Mouse (Mus musculus) testis, postnatal 14 days (tissue): ENCODE data around the gene Vhl.
A peak's percentile ranks its signal among the peaks of the same experiment; 100 is the strongest.

Source experiments
- DNase-seq: peaks from one replicate; pipeline ENCODE4 v3.0.0; 2021; ENCODE audit warnings: low spot score

Gene Vhl

DNA sequence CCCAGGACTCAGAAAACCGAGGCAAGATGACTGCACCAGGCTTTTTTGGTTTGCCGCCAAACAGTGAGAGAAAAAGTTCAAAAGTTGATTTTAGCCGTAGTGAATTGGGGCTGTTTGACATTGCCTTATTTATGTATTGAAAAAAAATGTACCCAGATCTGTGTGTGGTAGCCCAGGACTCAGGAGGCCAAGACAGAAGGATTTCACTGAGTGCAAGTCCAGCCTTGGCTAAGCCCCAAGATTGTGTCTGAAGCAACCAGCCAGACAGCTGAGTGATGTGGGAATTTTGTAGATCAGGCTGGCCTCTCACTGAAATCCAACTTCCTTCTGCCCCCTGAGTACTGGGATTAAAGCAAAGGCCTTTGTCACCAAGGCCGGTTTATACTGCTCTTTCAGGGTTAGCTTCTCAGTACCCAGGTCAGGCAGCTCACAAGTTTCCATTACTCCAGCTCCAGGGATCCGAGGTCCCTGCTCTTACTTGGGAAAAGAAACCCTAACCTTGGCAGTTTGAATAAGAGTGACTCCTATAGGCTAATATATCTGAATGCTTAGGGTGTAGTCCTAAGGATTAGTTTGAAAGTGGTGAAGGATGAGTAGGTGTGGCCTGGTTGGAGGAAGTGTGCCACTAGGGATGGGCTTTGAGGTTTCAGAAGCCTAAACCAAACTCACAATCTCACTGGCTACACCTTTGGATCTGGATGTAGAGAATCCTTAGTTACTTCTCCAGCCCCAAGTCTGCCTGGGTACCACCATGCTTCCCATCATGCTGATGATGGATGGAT lies 1.4 kb downstream of the Vhl start:
- DNase-seq, result no peak

DNA sequence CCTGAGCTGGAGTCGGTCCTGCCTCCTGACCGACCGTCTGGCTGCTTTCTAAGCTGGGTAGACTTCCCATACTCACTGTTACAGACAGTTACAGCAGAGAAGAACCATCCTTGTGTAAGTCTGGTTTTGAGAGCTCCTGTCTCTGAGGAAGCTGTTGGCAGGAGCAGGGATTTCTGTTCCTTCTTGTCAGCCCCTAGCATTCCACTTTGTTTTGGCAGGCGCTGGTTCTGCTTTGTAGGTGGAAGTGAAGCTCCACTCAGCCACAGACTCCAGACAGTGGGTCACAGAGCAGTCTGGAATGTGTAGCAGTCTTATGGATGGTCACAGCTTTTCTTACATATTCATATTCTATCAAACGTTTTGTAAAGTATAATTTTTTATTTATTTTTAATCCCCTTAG lies 6.6 kb downstream of the Vhl start:
- no peak for DNase-seq

DNA sequence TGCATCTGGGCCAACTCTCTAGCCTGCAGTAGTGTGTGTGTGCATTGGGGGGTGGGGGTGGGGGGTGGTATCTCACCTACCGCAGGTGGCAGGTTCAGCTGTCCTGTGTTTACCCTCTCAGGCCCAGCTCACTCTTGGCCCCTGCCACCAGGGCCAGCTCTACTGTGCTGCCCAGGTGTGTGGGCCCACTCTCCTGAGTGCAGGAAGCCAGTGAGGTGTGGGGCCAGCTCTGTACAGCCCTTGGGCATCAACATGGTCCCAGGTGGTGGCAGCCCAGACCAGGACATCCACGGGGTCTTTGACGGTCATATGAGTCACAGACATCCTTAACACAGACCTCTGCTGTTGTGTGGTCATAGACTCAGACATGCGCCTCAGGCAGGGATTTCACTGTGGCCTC lies 9.1 kb downstream of the Vhl start:
- no peak for DNase-seq

DNA sequence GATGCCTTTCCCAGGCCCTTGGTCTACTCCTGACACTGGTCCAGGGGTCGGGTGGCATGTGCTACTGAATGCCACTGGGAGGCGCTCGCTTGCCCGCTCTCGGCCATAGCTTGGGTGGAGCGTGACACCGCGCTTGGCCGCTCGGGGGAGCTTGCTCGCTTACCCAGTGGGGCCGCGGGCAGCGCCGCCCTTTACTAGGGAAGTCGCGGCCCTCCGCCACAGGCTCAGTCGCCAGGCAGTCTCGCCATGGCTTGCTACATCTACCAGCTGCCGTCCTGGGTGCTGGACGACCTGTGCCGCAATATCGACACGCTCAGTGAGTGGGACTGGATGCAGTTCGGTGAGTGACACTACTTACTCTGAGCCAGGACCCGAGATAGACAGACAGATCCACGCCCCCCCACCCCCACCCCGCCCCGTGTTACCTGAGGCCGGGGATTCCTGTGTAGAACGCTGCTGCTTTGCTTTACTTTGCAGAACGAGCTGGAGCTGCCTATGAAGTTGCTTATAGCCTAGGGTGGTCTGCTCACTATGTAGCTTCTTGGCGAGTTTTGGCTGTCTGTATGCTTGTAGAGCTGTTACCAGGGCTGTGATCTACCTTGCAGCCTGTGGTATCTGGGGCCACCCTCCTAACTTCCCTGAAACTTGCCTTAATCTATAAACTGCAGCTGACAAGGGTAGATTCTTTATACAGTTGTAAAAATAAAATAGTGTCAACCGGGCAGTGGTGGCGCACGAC lies 14.7 kb downstream of the Vhl start, which contains the start of gene Irak2:
Gene Irak2 (plus strand): TSS at position 166 of the 739 bp plus-strand sequence.
- DNase-seq, result peak; percentile 90

DNA sequence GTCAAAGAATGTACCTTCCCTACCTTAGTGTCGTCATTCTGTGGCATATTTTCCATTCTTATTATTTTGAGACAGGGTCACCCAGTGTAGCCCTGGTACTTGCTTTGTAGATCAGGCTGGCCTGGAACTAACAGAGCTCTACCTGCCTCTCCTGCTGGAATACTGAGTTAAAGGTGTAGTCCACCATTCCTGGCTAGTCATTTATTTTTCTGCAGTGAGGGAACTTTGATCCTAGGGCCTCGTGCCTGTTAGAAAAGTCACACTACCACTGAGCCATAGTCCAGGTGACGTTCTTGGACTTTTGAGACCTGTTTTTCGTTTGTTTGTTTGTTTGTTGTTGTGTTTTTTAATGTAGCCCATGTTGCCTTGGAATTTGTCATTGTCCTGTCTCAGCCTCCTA lies 15.4 kb downstream of the Vhl start:
- DNase-seq, result no peak

DNA sequence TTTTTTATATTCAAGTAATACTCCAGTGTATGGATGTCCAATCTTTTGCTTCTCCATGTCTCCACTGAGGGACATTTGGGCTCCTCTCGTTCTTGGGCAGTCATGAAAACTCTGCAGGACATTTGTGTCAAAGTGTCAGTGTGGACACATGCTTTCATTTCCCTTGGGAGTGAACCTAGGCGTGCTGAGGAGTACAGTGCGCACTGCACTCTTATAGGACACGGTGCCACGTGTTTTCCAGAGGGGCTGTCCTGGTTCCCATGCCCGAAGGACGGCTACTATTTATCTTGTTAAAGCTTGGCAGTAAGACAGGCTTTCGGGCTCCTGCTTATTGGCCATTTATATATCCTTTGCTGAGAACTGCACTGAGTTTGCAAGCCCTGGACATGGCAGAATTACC lies 18.8 kb downstream of the Vhl start:
- no peak for DNase-seq

DNA sequence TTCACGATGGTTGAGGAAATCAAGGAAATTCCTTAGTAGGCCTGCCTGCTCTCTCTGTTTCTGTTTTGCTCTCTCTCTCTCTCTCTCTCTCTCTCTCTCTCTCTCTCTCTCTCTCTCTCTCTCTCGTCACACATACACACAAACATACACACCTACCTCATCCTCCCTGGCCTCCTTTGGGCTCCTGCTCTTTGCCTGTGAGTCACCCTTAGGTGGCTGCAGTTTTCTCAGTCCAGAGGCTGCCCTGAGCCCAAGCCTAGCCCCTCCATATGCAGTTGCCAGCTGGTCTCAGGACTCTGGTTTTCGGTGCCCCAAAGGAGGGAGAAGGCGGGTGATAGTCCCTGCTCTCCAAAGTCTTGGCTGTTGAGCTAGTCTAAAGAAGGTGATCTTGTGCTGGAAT lies 19.3 kb downstream of the Vhl start:
- no peak for DNase-seq

DNA sequence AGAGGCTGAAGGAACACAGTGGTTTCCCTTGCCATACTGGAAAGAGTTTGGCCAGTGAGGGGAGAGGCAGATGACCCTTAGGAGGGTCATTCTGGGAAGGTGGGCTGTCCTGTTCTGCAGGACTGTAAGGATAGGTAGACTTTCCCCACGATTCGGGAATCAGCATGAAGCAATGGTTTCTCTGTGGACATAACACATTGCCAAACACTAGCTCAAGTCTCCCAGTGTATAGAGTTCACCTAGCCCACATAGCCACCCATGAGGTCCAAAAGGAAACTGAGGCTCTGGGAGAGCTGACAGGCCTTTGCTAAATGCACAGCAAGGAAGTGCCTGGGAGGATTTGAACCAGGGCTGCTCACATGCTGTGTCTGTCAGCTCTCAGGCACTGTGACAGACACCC lies 20.2 kb downstream of the Vhl start:
- no peak for DNase-seq

DNA sequence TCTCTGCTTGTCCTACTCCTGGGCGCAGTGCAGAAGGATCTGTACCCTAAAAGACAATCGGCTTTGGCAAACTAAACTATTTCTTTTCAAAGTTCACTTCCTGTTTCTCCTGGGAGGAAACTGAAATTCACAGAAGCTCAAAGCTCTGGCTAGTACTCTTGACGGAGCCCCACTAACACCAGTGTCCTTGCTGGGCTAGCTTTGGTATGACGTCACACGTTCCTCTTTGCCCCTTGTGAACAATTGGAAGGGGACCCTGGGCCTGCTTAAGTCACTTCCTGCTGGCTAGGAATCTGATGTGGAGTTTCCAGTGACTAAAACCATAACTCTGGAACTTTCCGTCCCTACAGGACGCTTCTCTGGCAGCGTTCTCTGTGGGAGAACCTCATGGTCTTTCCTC lies 21.0 kb downstream of the Vhl start:
- DNase-seq, result no peak

DNA sequence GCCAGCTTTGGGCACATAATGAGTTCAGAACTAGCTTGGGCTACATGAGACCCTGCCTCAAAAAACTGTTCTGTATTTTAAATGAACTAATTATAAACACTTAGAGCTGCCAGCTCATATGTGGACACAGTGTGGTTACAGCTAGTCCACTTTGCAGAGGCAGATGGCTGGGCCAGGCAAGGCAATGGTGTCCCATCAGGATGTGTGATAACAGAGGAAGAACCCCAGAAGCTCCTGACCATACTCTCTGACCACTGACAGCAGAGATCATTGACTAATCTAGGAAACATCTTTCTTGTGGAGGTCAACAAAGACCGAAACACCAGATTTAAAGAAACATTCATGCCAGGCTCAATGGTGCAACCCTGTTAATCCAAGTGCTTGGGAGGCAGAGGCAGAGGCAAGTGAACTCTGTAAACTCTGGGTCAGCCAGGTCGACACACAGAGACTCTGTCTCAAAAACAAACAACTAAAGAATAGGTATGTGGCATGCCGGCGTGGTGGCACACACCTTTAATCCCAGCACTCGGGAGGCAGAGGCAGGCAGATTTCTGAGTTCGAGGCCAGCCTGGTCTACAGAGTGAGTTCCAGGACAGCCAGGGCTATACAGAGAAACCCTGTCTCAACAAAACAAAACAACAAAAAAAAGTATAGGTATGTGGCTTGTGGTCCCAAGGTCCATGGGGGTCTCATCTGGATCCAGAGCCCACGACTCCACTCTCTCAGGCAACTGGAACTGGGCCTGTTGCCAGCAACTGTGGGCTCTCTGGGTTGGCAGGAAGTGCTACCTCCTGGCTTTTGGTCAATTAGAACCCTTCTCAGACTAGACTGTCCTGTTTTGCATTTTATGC lies 25.8 kb downstream of the Vhl start:
- DNase-seq, result no peak

DNA sequence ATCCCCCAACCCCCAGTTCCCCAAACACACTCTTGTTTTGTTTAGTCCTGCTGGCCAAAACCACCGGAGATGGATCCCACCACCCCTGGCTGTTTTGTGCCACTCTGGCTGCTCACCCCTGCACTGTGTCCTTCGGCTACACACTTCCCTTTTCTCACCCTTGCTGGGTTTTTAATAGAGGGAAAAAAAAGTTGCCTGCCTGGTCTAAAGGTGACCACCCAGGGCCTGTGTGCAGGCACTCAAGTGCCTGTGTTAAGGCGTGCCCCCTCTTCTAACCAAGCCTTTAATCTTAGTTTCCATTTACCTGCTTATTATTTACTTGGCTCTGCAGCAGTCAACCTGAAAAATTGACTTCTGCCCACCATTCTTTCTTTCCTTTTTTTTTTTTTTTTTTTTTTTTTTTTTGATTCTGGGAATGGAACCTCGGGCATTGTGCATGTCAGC lies 26.5 kb downstream of the Vhl start:
- no peak for DNase-seq

DNA sequence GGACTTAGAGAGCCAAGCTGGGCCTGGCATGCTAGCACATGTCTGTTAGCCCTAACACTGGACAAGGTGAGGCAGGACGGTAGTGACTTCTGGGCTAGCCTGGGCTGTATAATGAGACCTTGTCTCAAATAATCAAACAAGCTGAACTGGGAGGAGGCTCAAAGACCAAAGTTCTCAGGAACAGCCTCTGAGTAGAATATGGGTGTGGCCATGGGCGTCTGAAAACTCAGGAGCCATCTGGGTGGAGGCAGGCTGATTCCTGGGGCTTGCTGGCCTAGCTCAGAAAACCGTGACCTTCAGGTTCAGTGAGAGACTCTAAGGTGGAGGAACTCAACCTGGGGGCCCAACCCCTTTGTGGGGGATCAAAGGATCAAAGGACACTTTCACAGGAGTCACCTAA lies 27.9 kb downstream of the Vhl start:
- no peak for DNase-seq

DNA sequence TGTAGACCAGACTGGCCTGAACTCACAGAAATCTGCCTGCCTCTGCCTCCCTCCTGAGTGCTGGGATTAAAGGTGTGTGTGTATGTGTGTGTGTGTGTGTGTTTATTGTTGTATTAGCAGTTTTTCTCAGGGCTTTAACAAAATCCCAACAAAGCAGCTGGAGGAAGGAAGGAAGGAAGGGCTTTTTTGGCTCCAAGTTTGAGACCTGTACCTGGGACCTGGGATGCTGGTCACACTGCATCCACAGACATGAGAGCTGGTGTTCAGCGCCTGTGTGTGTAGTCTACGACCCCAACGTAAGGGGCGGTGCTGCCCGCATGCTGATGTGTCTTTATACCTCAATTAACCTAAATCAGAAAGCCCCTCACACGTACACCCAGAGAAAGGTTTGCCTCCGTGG lies 29.8 kb downstream of the Vhl start:
- no peak for DNase-seq

DNA sequence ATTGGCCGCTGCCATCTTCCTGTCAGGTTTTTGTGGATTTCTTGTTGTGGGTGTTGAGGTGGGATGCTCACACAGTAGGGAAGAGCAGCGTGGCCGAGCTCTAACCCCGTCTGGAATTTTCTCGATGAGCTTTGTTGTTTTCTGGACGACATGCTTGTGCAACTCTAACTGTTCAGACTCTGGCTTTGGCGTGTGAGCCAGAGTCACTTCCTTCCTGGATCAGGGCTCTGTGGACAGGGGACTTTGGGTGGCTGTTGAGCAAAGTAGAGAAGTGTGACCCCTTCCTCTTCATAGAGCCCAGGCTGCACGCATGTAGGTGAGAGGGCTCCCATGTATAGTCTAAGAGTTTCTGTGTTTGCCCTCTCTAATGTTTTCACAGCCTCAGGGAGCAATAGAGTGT lies 30.3 kb downstream of the Vhl start:
- DNase-seq, result no peak

DNA sequence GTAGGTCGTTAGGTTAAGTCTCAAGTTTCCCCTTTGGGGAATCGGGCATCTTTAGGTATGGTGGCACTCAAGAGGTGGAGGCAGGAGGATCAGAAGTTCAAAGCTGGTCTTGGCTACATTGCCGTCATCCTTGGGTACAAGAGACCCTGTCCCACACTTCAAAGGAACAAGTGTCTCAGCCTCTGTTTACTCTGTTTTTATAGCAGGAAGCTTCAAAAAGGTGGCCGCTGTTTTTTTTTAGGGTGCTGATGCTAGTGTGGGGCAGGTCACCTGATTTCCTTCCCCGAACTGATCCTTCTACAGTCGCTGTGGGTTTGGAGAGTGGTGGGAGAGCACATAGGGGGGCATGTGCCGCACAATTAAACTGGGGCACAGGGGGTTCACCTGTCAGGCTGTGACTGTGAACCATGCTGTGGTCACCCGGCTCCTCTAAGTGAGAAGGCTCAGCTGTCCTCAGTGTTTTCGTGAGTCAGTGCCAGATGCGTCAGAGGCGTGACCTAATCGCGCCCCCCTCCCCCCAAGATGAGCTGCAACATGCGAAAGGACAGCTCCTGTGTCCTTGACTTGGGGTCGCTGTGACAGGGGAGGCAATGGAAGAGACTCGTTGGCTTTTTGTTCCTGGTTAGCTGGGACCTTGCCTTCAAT lies 31.1 kb downstream of the Vhl start:
- DNase-seq, result no peak

DNA sequence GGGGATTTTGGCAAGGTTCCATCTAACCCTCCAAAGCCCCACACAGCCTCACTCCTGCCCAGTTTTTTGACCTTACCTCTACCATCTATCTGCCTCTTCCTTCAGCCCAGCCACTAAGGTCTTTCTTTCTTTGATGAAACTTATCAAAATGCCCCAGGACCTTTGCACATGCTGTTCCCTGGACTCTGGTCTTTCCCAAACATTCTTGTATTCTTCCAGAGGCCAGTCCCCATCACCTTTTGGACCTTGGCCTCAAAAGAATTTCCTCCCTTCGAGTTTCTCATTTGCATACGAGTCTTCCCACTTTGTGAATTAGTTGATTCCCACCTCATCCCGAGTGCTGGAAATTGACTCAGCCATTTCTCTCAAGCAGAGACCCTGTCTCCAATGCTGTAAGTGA lies 31.7 kb downstream of the Vhl start:
- DNase-seq, result no peak

DNA sequence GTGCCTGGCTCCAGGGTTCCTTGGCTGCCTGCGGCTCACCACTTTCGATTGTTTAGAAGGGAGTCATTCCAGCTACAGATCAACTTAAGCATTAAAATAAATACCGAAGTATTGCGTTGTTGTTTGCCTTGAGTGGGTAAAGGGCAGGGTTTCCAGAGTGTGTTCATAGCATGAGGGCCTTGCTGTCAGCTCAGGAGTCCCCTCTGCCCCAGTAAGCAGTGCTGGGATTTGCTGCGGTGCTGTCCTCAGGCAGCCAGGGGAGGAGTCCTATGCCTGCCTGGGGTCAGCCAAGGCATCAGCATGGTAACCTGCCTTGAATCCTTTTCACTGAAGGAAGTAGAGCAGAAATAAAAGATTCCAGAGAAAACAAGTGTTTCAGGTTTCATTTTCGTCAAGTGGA lies 33.1 kb downstream of the Vhl start:
- no peak for DNase-seq

DNA sequence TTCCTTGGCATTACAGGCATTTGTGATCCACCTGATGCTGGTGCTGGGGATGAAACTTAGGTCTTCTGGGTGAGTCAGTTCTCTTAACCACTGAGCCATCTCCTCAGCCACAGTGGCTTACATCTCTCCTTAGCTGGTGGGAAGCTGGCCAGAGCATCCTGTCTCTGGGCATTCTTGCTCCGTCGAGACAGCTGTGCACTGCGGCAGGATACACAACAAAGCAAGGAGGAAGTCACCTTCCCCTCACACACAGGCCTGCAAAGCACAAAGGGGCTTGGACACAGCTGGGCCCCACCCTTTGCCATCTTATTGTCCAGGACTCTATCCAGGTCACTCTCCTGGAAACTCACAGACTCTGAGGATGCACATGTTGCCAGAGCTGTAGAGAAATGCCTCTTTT lies 34.5 kb downstream of the Vhl start:
- no peak for DNase-seq

DNA sequence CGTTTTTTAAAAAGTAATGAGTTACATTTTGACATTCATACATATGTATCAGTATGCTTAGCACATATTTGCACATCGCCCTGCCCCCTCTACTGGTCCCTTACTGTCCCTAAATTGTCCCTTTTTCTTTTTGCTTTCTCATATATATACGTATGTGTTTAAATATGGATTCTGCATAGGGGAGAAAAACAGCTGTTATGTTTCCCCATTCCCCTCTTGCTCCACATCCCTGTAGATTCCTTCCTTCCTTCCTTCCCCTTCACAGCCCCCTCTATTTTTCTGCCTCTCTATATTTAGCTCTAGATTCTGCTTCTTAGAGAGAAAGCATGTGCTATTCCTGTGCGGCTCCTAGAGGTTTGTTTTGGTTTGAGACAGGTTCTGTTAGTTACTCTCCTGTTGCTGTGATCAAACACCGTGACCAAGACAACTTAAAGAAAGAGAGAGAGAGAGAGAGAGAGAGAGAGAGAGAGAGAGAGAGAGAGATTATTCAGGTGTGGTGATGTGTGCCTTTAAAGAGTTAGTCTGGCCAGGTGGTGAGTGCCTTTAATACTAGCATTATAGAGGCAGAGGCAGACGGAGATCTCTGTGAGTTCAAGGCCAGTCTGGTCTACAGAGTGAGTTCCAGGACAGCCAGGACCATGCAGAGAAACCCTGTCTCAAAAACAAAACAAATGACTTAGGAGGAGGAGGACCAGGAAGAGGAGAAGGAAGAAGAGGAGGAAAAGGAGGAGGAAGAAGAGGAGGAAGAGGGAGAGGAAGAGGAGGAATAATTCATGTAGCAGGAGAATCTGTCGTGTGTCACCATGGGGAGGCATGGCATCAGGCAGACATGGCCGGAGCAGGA lies 36.1 kb downstream of the Vhl start:
- DNase-seq, result no peak

DNA sequence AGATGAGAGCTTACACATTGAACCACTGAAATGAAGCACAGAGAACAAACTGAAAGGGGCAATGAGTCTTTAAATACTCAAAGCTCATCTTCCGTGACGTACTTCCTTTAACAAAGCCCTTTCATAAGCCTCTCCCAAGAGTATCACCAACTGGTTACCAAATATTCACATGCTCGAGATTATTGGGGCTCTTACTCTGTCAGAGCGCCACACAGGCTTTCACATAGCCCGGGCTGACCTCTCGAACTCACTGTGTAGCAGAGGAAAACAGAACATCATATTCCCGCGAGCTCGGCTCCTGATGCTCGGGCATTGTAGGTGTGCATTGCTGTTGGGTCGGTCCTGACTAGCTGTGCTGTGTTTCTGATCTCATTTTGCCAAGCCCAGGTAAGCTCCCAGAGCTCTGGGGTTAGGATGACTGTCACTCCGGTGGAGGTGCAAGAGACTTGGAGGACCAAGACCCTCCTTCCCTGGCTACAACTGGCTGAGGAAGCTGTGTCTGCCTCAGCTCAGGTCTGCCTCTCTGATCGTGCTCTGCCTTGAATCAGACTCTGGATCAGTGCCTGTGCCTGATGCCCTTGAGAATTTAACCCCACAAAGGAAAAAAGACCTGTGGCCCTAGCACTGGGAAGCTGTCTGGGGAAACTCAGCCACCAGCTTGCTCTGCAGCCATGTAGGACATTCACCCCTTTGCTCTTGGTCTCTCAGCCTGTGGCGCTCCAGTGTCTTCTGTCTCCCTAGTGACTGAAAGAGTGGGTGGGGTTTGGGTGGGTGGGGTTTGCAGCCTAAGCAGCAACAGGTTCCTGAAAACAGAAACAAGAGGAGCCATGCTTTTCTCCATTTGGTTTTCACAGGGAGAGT lies 37.0 kb downstream of the Vhl start:
- no peak for DNase-seq
